Mouse (Mus musculus) cerebellum, adult 2 months (tissue): Measurements from ENCODE around the gene Brms1. TPM values are rescaled to one million over a fixed set of nuclear protein-coding genes. Genes with fewer than 3 reads are reported as not detected.
"Not testable (repeated sequence)": the region's sequence is repeated elsewhere in the genome, so short reads cannot be mapped to it uniquely, and the experiment has no call there.

ENCODE experiments used
- DNase-seq, 2 experiments: peaks; one replicate each; pipeline ENCODE4 v3.0.0; 2021
- H3K27ac ChIP-seq: fragments of 200-500 bp; 2 replicates; pipeline ENCODE4 v1.5.1; 2012; ENCODE audit warnings: low read length, control low read depth, inconsistent platforms; ENCODE audit not compliant: insufficient read depth
- H3K27me3 ChIP-seq: fragments of 200-500 bp; 2 replicates; pipeline ENCODE4 v1.6.1; 2012; ENCODE audit warnings: inconsistent platforms, mild to moderate bottlenecking, low read length, moderate library complexity; ENCODE audit not compliant: control insufficient read depth, insufficient read depth
- H3K4me1 ChIP-seq: fragments of 200-500 bp; 2 replicates; pipeline ENCODE4 v1.6.1; 2011; ENCODE audit warnings: low read length; ENCODE audit not compliant: control insufficient read depth, insufficient read depth
- H3K4me3 ChIP-seq: fragments of 200-500 bp; replicated peaks from 2 replicates; pipeline ENCODE3; 2011; ENCODE audit warnings: mild to moderate bottlenecking, low read depth, low read length, control low read depth; ENCODE audit not compliant: insufficient read depth
- CTCF ChIP-seq: fragments of 200-500 bp; IDR thresholded peaks from 2 replicates; pipeline ENCODE4 v1.5.1; 2011; ENCODE audit warnings: low read depth, mild to moderate bottlenecking, control low read depth, low read length, moderate library complexity, borderline replicate concordance; ENCODE audit not compliant: insufficient read depth
- POLR2A ChIP-seq: fragments of 200-500 bp; IDR thresholded peaks from 2 replicates; pipeline ENCODE4 v1.6.1; 2011; ENCODE audit warnings: low read length, control low read depth, borderline replicate concordance; ENCODE audit not compliant: insufficient read depth
- WGBS: fragments of 180-500 bp; shearing (Covaris S2); methylation state at CpG from one replicate; pipeline ENCODE4 v1.1.7; 2018; 5-methylcytosine and 5-hydroxymethylcytosine counted together
- polyA plus RNA-seq: library from polyadenylated mRNA; depleted of rRNA; stranded (reverse); fragments of >200 nt; gene quantifications from 2 replicates; pipeline ENCODE4 v1.2.3, GENCODE M21; 2012; rRNA removed

Brms1 gene
- 17.6 and 20.8 TPM in 2 replicates for polyA plus RNA-seq

DNA sequence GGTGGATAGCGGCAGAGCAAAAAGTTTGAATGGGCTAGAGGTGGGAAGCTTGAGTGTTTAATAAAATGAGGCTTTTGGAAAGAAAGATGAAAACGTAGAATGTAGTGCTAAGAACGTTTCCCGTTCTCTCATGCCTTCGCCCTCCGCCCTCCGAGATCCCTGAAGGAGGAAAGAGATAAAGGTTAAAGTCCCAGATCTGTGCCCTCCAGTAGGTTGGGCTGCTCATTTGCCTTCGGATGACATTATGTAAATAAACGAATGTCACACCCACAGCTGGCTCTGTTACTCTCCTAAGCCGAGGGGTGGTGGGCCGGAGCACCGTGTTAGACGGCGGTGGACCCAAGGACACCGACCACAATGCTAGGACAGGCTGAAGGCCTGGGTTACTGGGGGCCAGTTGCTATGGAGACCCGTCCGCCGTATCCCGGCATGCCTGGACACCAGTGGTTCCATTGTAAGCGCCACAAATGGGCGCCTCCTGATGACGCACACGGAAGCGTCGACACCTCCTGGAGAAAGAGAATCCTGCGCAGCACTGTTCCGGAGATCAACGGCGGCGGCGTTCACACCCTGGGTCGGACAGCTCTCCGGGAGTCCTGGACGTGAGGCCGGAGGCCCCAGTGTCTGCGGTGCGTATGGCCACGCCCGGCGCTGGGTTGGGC, at the start of gene Brms1:
Gene Brms1 (plus strand): TSS at position 493 of the 662 bp plus-strand sequence.
- peak within 1 kb of the TSS; percentile 92 for H3K4me3 ChIP-seq
- TF ChIP-seq CTCF (no peak), POLR2A (peak; percentile 30; the same call in 1 of the 2 replicates)
- no peak within 1 kb of the TSS for H3K27ac ChIP-seq
- H3K27me3 ChIP-seq, result no peaks in the 10 kb centered on the region
- H3K4me1 ChIP-seq, result 0 out of 2 replicates have a peak, but pooled peaks cover 2% of the 10 kb centered on the region
- DNase-seq, result peak; percentile 89 to 90
- WGBS, result 5% methylated on average over 40 of the region's 40 CpGs

DNA sequence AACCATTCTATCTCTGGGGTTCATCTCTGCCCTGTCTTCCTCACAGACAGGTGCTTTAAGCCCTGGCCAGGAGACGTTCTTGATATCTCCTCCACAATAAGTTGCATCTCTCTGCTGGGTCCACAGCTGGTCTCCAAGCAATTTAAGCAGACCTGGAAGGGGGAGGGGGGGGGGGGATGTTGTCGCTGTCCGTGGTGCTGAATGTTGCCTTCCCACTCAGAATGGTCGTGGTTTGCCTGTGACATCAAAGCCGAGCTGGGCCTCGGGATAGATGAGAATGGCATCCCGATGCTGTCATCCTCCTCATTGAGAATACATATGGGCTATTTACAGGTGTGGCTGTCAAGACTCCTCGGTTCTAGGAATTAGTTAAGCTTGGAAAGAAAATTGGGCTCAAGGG, 48.8 kb upstream of the Brms1 start:
- peaks cover 40% of the 10 kb centered on the region for H3K4me1 ChIP-seq
- DNase-seq, result no peak
- TF ChIP-seq CTCF (no peak), POLR2A (no peak)

DNA sequence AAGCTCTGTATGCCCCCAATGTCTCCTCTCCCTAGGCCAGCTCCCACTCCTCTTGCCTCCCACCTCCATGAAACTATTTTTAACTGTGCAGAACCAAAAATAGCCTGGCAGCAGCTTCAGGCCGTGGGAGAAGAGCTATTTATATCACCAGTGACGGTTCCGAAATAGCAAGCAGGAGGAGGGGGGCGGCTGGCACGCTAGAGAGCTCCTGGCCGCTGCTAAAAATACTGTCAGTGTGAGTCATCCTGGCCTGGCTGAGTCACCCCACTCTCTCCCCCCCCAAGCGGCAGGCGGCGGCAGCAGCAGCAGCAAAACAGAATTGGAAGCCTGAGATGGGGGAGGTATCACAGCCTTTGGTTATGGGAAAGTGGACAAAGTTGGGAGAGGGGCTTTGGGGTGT, 48.2 kb upstream of the Brms1 start:
- peak overlapping the region; percentile 64 for H3K27ac ChIP-seq
- peak; percentile 91 to 98 for DNase-seq
- peaks cover 35% of the 10 kb centered on the region for H3K4me1 ChIP-seq
- 0 out of 2 replicates have a peak, but pooled peaks have one; percentile 8 for TF ChIP-seq CTCF
- TF ChIP-seq POLR2A, result no peak
- WGBS, result under 1% methylated on average over 9 of the region's 9 CpGs
- peak overlapping the region; percentile 38 for H3K4me3 ChIP-seq
- H3K27me3 ChIP-seq, result no peaks in the 10 kb centered on the region

More for the DNA sequence above, 48.8 kb upstream of the Brms1 start:
- H3K4me3 ChIP-seq, result no peak overlapping the region
- WGBS, result 2% methylated on average over 8 of the region's 8 CpGs
- H3K27me3 ChIP-seq, result no peaks in the 10 kb centered on the region
- H3K27ac ChIP-seq, result peak overlapping the region; percentile 64; the same call in 1 of the 2 replicates

DNA sequence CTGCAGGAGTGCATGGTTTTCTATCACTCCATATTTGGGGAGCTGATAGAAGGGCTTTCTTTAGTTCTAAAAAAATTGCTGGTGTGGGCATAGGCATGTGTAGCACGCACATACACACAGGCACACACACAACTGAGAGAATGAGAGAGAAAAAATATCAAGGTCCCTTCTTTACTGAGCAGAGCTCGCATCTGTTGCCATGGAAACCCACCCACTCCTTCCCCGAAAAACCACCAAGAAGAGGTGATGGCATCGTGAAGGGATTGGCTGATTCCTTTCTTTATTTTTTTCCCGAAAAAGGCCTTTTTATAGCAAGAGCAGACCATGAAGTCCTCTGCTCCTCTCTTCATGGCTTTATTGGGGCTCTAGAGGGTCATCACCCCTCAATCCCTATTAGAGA, 47.1 kb upstream of the Brms1 start:
- Histone ChIP-seq H3K27me3 (no peaks in the 10 kb centered on the region), H3K4me1 (peaks cover 31% of the 10 kb centered on the region), H3K27ac (no peak overlapping the region), H3K4me3 (no peak overlapping the region)
- 52% methylated on average over 5 of the region's 5 CpGs for WGBS
- no peak for DNase-seq
- TF ChIP-seq CTCF (no peak), POLR2A (no peak)

DNA sequence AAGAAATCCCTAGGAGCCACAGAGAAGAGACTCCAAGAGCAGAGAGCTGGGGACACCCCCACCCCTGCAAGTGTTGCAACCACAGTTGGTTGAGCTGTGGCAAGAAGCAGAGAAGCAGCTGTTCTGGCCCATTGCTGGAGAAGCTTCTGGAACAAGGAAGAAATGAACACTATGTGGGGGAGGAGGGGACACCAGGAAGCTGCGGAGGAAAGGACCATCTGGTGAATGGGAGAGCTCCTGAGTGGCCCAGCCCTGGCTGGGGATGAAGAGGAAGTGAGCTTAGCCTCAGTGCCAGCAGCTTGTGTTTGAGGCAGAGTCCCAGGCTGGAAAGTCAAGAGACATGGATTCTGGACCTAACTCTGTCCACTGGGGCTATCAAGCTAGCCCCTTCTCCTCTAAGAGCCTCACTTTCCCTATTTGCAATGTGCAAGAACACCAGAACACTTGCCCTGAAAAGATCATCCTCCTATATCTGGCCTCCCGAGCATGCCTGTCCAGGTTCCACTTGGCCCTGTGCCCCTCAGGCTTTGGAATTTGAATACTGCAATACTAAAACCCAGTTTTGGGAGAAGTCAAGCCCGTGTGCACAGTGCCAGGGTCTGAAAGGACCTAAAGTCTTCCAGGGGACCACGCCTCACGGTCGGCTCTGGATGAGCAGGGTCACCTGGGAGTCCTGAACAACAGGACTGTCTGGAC, 41.6 kb upstream of the Brms1 start:
- no peak for TF ChIP-seq CTCF
- no peak for TF ChIP-seq POLR2A
- 43% methylated on average over 6 of the region's 6 CpGs for WGBS
- DNase-seq, result peak; percentile 62 to 79
- no peaks in the 10 kb centered on the region for H3K27me3 ChIP-seq
- H3K4me3 ChIP-seq, result no peak overlapping the region
- peaks cover 30% of the 10 kb centered on the region for H3K4me1 ChIP-seq
- no peak overlapping the region for H3K27ac ChIP-seq

DNA sequence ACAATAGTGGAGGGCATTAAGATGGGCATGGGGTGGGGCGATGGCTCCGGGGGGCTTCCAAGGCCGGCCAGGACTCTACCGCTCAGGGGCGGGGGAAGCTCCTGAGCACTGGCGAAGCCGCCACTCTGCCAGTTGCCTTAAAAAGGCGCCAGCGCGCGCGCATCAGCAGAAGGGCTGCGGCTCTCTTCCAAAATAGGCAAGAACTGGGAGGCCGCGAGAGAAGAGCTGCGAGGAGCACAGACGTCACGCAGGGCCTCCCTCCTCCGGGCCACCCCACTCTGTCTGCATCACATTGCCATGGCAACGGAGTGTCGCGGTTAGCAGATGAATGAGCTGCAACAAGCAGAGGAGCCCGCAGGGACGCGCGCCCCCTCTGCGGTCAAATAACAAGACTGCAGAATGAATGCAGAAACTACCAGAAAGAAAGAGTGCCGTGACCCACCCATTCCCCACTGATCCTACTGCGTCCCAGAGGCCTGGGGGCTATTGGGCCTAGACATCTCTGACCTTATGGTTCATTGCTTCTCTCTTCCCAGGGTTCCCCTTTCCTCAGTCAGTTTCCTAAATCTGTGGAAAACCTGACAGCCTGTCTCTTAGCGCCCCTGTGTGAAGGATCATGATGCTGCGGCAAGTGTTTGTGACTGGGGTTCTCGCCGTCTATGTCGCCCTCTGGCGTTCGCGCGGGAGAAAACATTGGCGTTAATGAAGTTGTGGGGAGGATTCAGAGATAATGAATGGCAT, 39.3 kb upstream of the Brms1 start:
- under 1% methylated on average over 39 of the region's 39 CpGs for WGBS
- DNase-seq, result peak; percentile 92 to 95
- H3K4me1 ChIP-seq, result peaks cover 23% of the 10 kb centered on the region
- TF ChIP-seq CTCF, result peak; percentile 100
- no peak for TF ChIP-seq POLR2A
- H3K4me3 ChIP-seq, result peak overlapping the region; percentile 40
- H3K27me3 ChIP-seq, result no peaks in the 10 kb centered on the region
- H3K27ac ChIP-seq, result peak overlapping the region; percentile 6; the same call in 1 of the 2 replicates

DNA sequence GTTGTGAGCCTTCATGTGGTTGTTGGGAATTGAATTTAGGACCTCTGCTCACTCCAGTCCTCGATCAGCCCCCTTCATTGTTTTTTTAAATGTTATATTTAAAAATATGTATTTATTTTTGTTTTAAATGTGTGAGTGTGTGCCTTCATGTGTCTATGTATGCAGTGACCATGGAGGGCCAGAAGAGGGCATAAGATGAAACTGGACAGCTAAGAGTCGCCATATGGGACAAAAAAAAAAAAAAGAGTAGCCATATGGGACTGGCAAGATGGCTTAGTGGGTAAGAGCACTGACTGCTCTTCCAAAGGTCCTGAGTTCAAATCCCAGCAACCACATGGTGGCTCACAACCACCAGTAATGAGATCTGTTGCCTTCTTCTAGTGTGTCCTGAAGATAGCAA, 37.5 kb upstream of the Brms1 start:
- H3K27ac ChIP-seq, DNase-seq, H3K4me3 ChIP-seq, H3K27me3 ChIP-seq: not testable (repeated sequence)
- 48% methylated on average over 2 of the region's 2 CpGs for WGBS
- H3K4me1 ChIP-seq, result peaks cover 23% of the 10 kb centered on the region

DNA sequence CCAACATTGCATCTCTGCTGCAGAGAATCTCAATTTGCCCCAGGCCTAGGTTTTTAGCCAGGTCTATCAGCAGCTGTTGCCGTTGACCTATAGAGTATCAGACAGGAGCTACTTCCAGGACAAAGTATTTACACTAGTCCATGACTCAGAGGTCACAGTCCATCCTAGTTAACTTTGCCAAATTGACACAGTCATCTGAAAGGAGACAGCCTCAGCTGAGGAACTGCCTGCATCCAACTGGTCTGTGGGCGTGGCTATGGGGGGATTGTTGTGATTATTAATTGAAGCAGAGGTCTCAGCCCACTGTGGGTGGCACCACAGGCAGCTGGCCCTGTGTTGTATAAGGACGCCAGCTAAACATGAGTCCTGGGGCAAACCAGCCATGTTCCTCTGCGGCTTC, 36.2 kb upstream of the Brms1 start:
- Histone ChIP-seq H3K4me3 (no peak overlapping the region), H3K27me3 (no peaks in the 10 kb centered on the region), H3K4me1 (peaks cover 12% of the 10 kb centered on the region), H3K27ac (no peak overlapping the region)
- DNase-seq, result no peak
- 60% methylated on average over 4 of the region's 4 CpGs for whole genome bisulfite sequencing
- TF ChIP-seq CTCF (no peak), POLR2A (no peak)
